Comparison of ENCODE assay signal across 26 mouse cellular contexts in genomic region chr2:144233534-144233933, GRCm38 (mm10). TPM values are rescaled to one million over a fixed set of nuclear protein-coding genes. Genes with fewer than 3 reads are reported as not detected.
A peak's percentile ranks its signal among the peaks of the same experiment; 100 is the strongest.
DNase-seq lines count a peak whose midpoint lies in the region; ATAC-seq and TF ChIP-seq lines count a peak whose summit lies in the region.
"Had no signal": no experiment of that assay in that cellular context is flagged by ENCODE, and none has a peak within 500 bp of the region (broad histone marks: within the 10 kb centered on the region; RNA-seq: fewer than 3 reads in every experiment).

No protein-coding gene starts in this region.

- H3K27me3 ChIP-seq in liver, postnatal 0 days (ENCODE audit: insufficient read depth, low read length): no peaks in the 10 kb centered on the region
- H3K27me3 ChIP-seq in liver, embryonic 11.5 days (replicated peaks; ENCODE audit: control insufficient read depth, insufficient read depth, low read length): no peaks in the 10 kb centered on the region
- no peaks in the 10 kb centered on the region for H3K27me3 ChIP-seq in spleen, adult 2 months (ENCODE audit: control insufficient read depth, insufficient read depth, low read length)
- H3K27me3 ChIP-seq in CH12.LX (replicated peaks): no peaks in the 10 kb centered on the region
- H3K27me3 ChIP-seq in splenic B cell, adult 2 months (ENCODE audit: control insufficient read depth, insufficient read depth, low read length, poor library complexity, severe bottlenecking): no peaks in the 10 kb centered on the region
- H3K27me3 ChIP-seq: forebrain, embryonic 13.5 days; heart, embryonic 13.5 days had no signal

- 56% methylated on average over 3 of the region's 3 CpGs for WGBS in liver, postnatal 0 days (ENCODE audit: insufficient replicate concordance)
- WGBS in liver, embryonic 11.5 days: 73% methylated on average over 3 of the region's 3 CpGs
- 37% methylated on average over 3 of the region's 3 CpGs for WGBS in spleen, adult 2 months

- no peak for DNase-seq in liver, postnatal 0 days
- no peak for DNase-seq in liver, embryonic 11.5 days (ENCODE audit: low spot score)
- DNase-seq in spleen, adult 2 months (ENCODE audit: low read depth in 1 of 2, low spot score in 2 of 2): peak; percentile 48 to 66
- DNase-seq in spleen, postnatal 4 days (ENCODE audit: low spot score in 2 of 2): no peak
- DNase-seq in CH12.LX (ENCODE audit: extremely low read depth): peak; percentile 66
- DNase-seq in splenic B cell, adult 2 months (ENCODE audit: low read depth, low spot score): peak; percentile 77
- no peak for DNase-seq in lung, postnatal 25 days (ENCODE audit: low spot score)
- DNase-seq in right cerebral cortex, postnatal 10 days (ENCODE audit: low spot score in 2 of 2): no peak
- DNase-seq: adrenal gland, adult 8-10 months; adrenal gland, postnatal 25 days; cerebellum, adult 18-20 months; cerebellum, adult 9-10 months; cerebellum, postnatal 14 days; gastrocnemius, postnatal 10 days; gastrocnemius, postnatal 36 days; heart, adult 2 months; heart, postnatal 14 days; heart, postnatal 4 days had no signal

- no peak overlapping the region for H3K4me3 ChIP-seq in liver, postnatal 0 days (ENCODE audit: low read depth, low read length)
- H3K4me3 ChIP-seq in liver, embryonic 11.5 days (ENCODE audit: low read depth, low read length): no peak overlapping the region
- no peak overlapping the region for H3K4me3 ChIP-seq in spleen, adult 2 months (ENCODE audit: extremely low read depth, insufficient read depth, insufficient read length)
- H3K4me3 ChIP-seq in CH12.LX (replicated peaks in 1 of 3; ENCODE audit: low read depth in 2 of 3, low read length in 2 of 3, poor library complexity in 1 of 3): no peak overlapping the region
- H3K4me3 ChIP-seq: forebrain, embryonic 10.5 days; forebrain, embryonic 13.5 days; heart, adult 2 months; heart, embryonic 10.5 days; heart, embryonic 13.5 days had no signal

- TF ChIP-seq RAD21 in CH12.LX (IDR thresholded peaks at IDR 0.05; ENCODE audit: low read depth, low read length): no peak; the same call in 1 of the 2 replicates

- H3K4me2 ChIP-seq in liver, postnatal 0 days (ENCODE audit: low read depth, low read length): no peak overlapping the region
- no peak overlapping the region for H3K4me2 ChIP-seq in liver, embryonic 11.5 days
- H3K4me2 ChIP-seq in CH12.LX (ENCODE audit: insufficient read depth, low read depth, poor library complexity, severe bottlenecking): 0 out of 2 replicates have a peak overlapping the region, but pooled peaks have one; percentile 22
- H3K4me2 ChIP-seq: forebrain, embryonic 13.5 days; heart, embryonic 13.5 days; hindbrain, embryonic 14.5 days had no signal

- H3K9ac ChIP-seq in liver, postnatal 0 days (replicated peaks): no peak overlapping the region
- no peak overlapping the region for H3K9ac ChIP-seq in liver, embryonic 11.5 days (ENCODE audit: low read depth, low read length)
- no peak overlapping the region for H3K9ac ChIP-seq in CH12.LX (ENCODE audit: insufficient read depth, low read depth)
- H3K9ac ChIP-seq: forebrain, embryonic 13.5 days; heart, embryonic 13.5 days; hindbrain, embryonic 14.5 days had no signal

- no peaks in the 10 kb centered on the region for H3K36me3 ChIP-seq in liver, postnatal 0 days (replicated peaks; ENCODE audit: insufficient read depth, low read length)
- no peaks in the 10 kb centered on the region for H3K36me3 ChIP-seq in liver, embryonic 11.5 days (ENCODE audit: control insufficient read depth, insufficient read depth, low read length)
- H3K36me3 ChIP-seq in spleen, adult 2 months (ENCODE audit: control insufficient read depth, insufficient read depth, low read length): no peaks in the 10 kb centered on the region
- H3K36me3 ChIP-seq in CH12.LX (replicated peaks in 1 of 2; ENCODE audit: control insufficient read depth in 1 of 2, insufficient read depth in 1 of 2, low read length in 1 of 2): no peaks in the 10 kb centered on the region
- H3K36me3 ChIP-seq in splenic B cell, adult 2 months (ENCODE audit: control insufficient read depth, insufficient read depth, low read length, poor library complexity, severe bottlenecking): no peaks in the 10 kb centered on the region
- H3K36me3 ChIP-seq: forebrain, embryonic 10.5 days; heart, embryonic 10.5 days; heart, embryonic 13.5 days had no signal

- no peaks in the 10 kb centered on the region; the same call in none of the 2 replicates for H3K9me3 ChIP-seq in liver, postnatal 0 days (ENCODE audit: low read length)
- no peaks in the 10 kb centered on the region for H3K9me3 ChIP-seq in liver, embryonic 11.5 days (ENCODE audit: control insufficient read depth, low read length)
- H3K9me3 ChIP-seq in CH12.LX (replicated peaks; ENCODE audit: low read length): peaks cover 7% of the 10 kb centered on the region
- H3K9me3 ChIP-seq: forebrain, embryonic 13.5 days; heart, embryonic 10.5 days had no signal

- TF ChIP-seq EP300 in liver, postnatal 0 days (IDR thresholded peaks at IDR 0.05; ENCODE audit: low read depth): no peak
- peak; percentile 57; the same call in 1 of the 2 replicates for TF ChIP-seq EP300 in CH12.LX (IDR thresholded peaks at IDR 0.05; ENCODE audit: low read length)

- peak overlapping the region; percentile 7; the same call in 1 of the 2 replicates for H3K27ac ChIP-seq in liver, postnatal 0 days (ENCODE audit: low read depth)
- no peak overlapping the region for H3K27ac ChIP-seq in liver, embryonic 11.5 days (ENCODE audit: low read depth, low read length)
- peak overlapping the region; percentile 82 for H3K27ac ChIP-seq in spleen, adult 2 months (ENCODE audit: insufficient read depth, low read length)
- no peak overlapping the region for H3K27ac ChIP-seq in CH12.LX (ENCODE audit: insufficient read depth, low read depth)
- H3K27ac ChIP-seq: forebrain, embryonic 10.5 days; forebrain, embryonic 13.5 days; heart, adult 2 months; heart, embryonic 10.5 days; heart, embryonic 13.5 days; hindbrain, embryonic 14.5 days had no signal

- dilution Hi-C loops in CH12.LX (cut with MboI; ENCODE audit: extremely low pct_ligation_motif_present, extremely low pct_unique_long_range_greater_than_20kb, low sequenced_read_pairs): no loop called here

- TF ChIP-seq POLR2A in spleen, adult 2 months (IDR thresholded peaks at IDR 0.05; ENCODE audit: low read depth, low read length): no peak
- no peak for TF ChIP-seq POLR2A in CH12.LX (IDR thresholded peaks at IDR 0.05; ENCODE audit: low read depth, low read length)

- ATAC-seq in liver, postnatal 0 days: no peak
- ATAC-seq in liver, embryonic 11.5 days (replicated peaks; ENCODE audit: low FRiP score): no peak
- ATAC-seq: activated CD4-positive, CD25-positive, alpha-beta regulatory T cell, adult 4 months; CD4-positive, CD25-positive, alpha-beta regulatory T cell, adult 4 months; forebrain, embryonic 13.5 days; forebrain, embryonic 16.5 days had no signal

- in situ Hi-C loops in CH12.LX (cut with MboI; ENCODE audit: low pct_ligation_motif_present, low pct_unique_long_range_greater_than_20kb, low sequenced_read_pairs): no loop called here

- no peak for TF ChIP-seq CTCF in liver, postnatal 0 days (IDR thresholded peaks at IDR 0.05; ENCODE audit: low read depth)
- TF ChIP-seq CTCF in spleen, adult 2 months (IDR thresholded peaks at IDR 0.05; ENCODE audit: extremely low read depth, insufficient read depth, insufficient read length, insufficient replicate concordance): no peak
- TF ChIP-seq CTCF in CH12.LX (conservative IDR thresholded peaks at IDR 0.05 in 1 of 2, IDR thresholded peaks at IDR 0.05 in 1 of 2; ENCODE audit: low read depth in 2 of 2, low read length in 2 of 2): no peak

- H3K79me2 ChIP-seq in CH12.LX (replicated peaks; ENCODE audit: control insufficient read depth, extremely low read depth, insufficient read depth, poor library complexity, severe bottlenecking): no peaks in the 10 kb centered on the region

- H3K4me1 ChIP-seq in liver, postnatal 0 days (ENCODE audit: insufficient read depth): peaks cover 14% of the 10 kb centered on the region; the same call in 1 of the 2 replicates
- peaks cover 16% of the 10 kb centered on the region for H3K4me1 ChIP-seq in liver, embryonic 11.5 days (replicated peaks; ENCODE audit: control insufficient read depth, insufficient read depth, low read length)
- peaks cover 35% of the 10 kb centered on the region for H3K4me1 ChIP-seq in spleen, adult 2 months (ENCODE audit: control insufficient read depth, insufficient read depth, insufficient read length)
- H3K4me1 ChIP-seq in CH12.LX (ENCODE audit: control insufficient read depth in 1 of 2, insufficient read depth in 2 of 2): peaks cover 10 to 29% of the 10 kb centered on the region in 2 experiments; a peak in 3 of 4 replicates
- H3K4me1 ChIP-seq: forebrain, embryonic 13.5 days had no signal

TF ChIP-seq in CH12.LX, 34 proteins besides CTCF, POLR2A, EP300 and RAD21:
- 0 out of 2 replicates have a peak, but pooled peaks have one; percentile 23 for TF ChIP-seq TCF12 (IDR thresholded peaks at IDR 0.05; ENCODE audit: low read depth, low read length)
- peak; percentile 30; the same call in 1 of the 2 replicates for TF ChIP-seq ETS1 (conservative IDR thresholded peaks at IDR 0.05; ENCODE audit: low read depth, low read length)
- TF ChIP-seq MYC (IDR thresholded peaks at IDR 0.05; ENCODE audit: low read depth, low read length): no peak
- 0 out of 2 replicates have a peak, but pooled peaks have one; percentile 19 for TF ChIP-seq MAX (IDR thresholded peaks at IDR 0.05; ENCODE audit: low read length)
- TF ChIP-seq BHLHE40 (IDR thresholded peaks at IDR 0.05; ENCODE audit: low read depth, low read length): peak; percentile 42; the same call in 1 of the 2 replicates
- TF ChIP-seq PAX5 (IDR thresholded peaks at IDR 0.05; ENCODE audit: low read length): no peak

RNA-seq across cellular contexts. Expression of gene Mgme1, which starts 36.9 kb away (rescaled TPM):
- polyA plus RNA-seq in liver, postnatal 0 days (2015; fragmentation: Nextera tagmentation; extraction: Ambion mirVana): 4.4 and 5.4 TPM in 2 replicates
- polyA plus RNA-seq in liver, embryonic 11.5 days (2014; fragmentation: Nextera tagmentation; extraction: Ambion mirVana): 26.0 and 26.6 TPM in 2 replicates
- 2.0 and 2.1 TPM in 2 replicates for polyA plus RNA-seq in spleen, adult 2 months (2012; rRNA removed)
- 10.6 and 13.0 TPM in 2 replicates for total RNA-seq in CH12.LX (2012; rRNA removed)
- total RNA-seq in CH12.LX (2014; rRNA removed): 20.7 and 21.9 TPM in 2 replicates
- polyA plus RNA-seq in CH12.LX (2012; ENCODE audit: insufficient read length, low read depth): 19.7 and 20.2 TPM in 2 replicates

RNA-seq across cellular contexts. Expression of gene Snx5, which starts 37.2 kb away (rescaled TPM):
- polyA plus RNA-seq in liver, postnatal 0 days (2015; fragmentation: Nextera tagmentation; extraction: Ambion mirVana): 47.9 and 49.2 TPM in 2 replicates
- polyA plus RNA-seq in liver, embryonic 11.5 days (2014; fragmentation: Nextera tagmentation; extraction: Ambion mirVana): 168 and 171 TPM in 2 replicates
- polyA plus RNA-seq in spleen, adult 2 months (2012; rRNA removed): 80.2 and 100 TPM in 2 replicates
- total RNA-seq in CH12.LX (2012; rRNA removed): 380 and 456 TPM in 2 replicates
- total RNA-seq in CH12.LX (2014; rRNA removed): 1,220 and 1,259 TPM in 2 replicates
- polyA plus RNA-seq in CH12.LX (2012; ENCODE audit: insufficient read length, low read depth): 652 and 666 TPM in 2 replicates

Comparison
In these comparisons a context has a peak if more than half of its experiments do, and no peak if none do; other contexts are left out.
1. DNase-seq: peak in spleen, adult 2 months (2 of 2), CH12.LX (single experiment) and splenic B cell, adult 2 months (single experiment); none in liver, postnatal 0 days (single experiment), liver, embryonic 11.5 days (single experiment), spleen, postnatal 4 days (0 of 2), lung, postnatal 25 days (single experiment) and right cerebral cortex, postnatal 10 days (0 of 2).
2. H3K27ac ChIP-seq: peak in liver, postnatal 0 days (single experiment) and spleen, adult 2 months (single experiment); none in liver, embryonic 11.5 days (single experiment) and CH12.LX (single experiment).